Mouse (Mus musculus) embryonic facial prominence, embryonic 13.5 days (tissue): ENCODE results near the gene Gm8212. TPM values are rescaled to one million over a fixed set of nuclear protein-coding genes. Genes with fewer than 3 reads are reported as not detected.
"Not testable (repeated sequence)": the region's sequence is repeated elsewhere in the genome, so short reads cannot be mapped to it uniquely, and the experiment has no call there.

Experiments used
- ATAC-seq: fragments of 200-750 bp; cut with Nextera tagmentation; 2 replicates; pipeline ENCODE4 v1.8.0; 2017; ENCODE audit warnings: low read depth; ENCODE audit not compliant: insufficient number of reproducible peaks, insufficient read depth, low FRiP score, low TSS enrichment
- H3K27ac ChIP-seq: fragments of 300-500 bp; sonication (generic); 2 replicates; pipeline ENCODE4 v1.5.1; 2015; ENCODE audit warnings: moderate library complexity, mild to moderate bottlenecking, inconsistent platforms
- H3K27me3 ChIP-seq: fragments of 300-500 bp; sonication (generic); 2 replicates; pipeline ENCODE4 v1.6.1; 2015; ENCODE audit warnings: mild to moderate bottlenecking, inconsistent platforms
- H3K36me3 ChIP-seq: fragments of 300-500 bp; sonication (generic); 2 replicates; pipeline ENCODE4 v1.6.1; 2015; ENCODE audit warnings: mild to moderate bottlenecking, inconsistent platforms
- H3K4me1 ChIP-seq: fragments of 300-500 bp; sonication (generic); 2 replicates; pipeline ENCODE4 v1.6.1; 2015; ENCODE audit warnings: inconsistent platforms
- H3K4me2 ChIP-seq: fragments of 300-500 bp; sonication (generic); 2 replicates; pipeline ENCODE4 v1.6.1; 2015; ENCODE audit warnings: moderate library complexity, mild to moderate bottlenecking, inconsistent platforms
- H3K4me3 ChIP-seq: fragments of 300-500 bp; sonication (generic); 2 replicates; pipeline ENCODE4 v1.5.1; 2015; ENCODE audit warnings: mild to moderate bottlenecking, inconsistent platforms
- H3K9ac ChIP-seq: fragments of 300-500 bp; sonication (generic); 2 replicates; pipeline ENCODE4 v1.6.1; 2015; ENCODE audit warnings: mild to moderate bottlenecking, inconsistent platforms
- H3K9me3 ChIP-seq: fragments of 300-500 bp; sonication (generic); 2 replicates; pipeline ENCODE4 v1.6.1; 2016; ENCODE audit warnings: inconsistent platforms
- WGBS: fragments of 180-500 bp; shearing (Covaris S2); methylation state at CpG from one replicate; pipeline ENCODE4 v1.1.7; 2015; ENCODE audit warnings: mixed read lengths; 5-methylcytosine and 5-hydroxymethylcytosine counted together
- polyA plus RNA-seq: library from polyadenylated mRNA; unstranded; fragments of >200 nt; fragmentation: Nextera tagmentation; extraction: Ambion mirVana; gene quantifications from 2 replicates; pipeline ENCODE4 v1.2.1, GENCODE M21; 2015

Gm8212 gene
- polyA plus RNA-seq: not detected in 2 replicates

- H3K9ac ChIP-seq, H3K4me2 ChIP-seq, H3K9me3 ChIP-seq, H3K27me3 ChIP-seq, H3K4me1 ChIP-seq, H3K27ac ChIP-seq, H3K36me3 ChIP-seq, ATAC-seq, H3K4me3 ChIP-seq: not testable (repeated sequence)
- WGBS: 69% methylated on average over 2 of the region's 3 CpGs
Measured at GRCm38 (mm10) chr14:44197361-44197760, at the start of gene Gm8212. Gm8212 (plus strand) TSS chr14:44197661.

DNA sequence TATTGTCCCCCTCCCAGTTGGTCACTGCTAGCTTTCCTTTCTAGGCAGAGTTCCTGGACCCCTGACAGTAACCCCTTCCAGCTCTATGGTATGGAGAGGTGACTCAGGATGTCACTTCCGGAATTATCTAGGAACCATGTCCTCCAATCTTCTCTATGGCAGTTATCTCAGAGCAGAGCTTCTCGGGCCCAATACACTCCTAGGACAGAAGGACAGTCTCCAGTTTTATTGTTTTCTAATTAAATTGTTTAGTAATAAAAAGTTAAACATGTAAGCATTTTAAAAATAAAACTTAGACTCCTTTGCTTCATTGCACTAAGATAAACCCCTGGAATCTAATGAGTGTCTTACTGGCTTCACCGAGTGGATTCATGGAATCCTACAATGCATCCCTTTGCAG lies 15.7 kb downstream of the Gm8212 start, which contains the start of gene 4930503E14Rik:
Gene 4930503E14Rik (minus strand): TSS at position 101 of the 400 bp plus-strand sequence.
- not testable (repeated sequence) for H3K27me3 ChIP-seq, ATAC-seq, H3K9ac ChIP-seq, H3K36me3 ChIP-seq, H3K9me3 ChIP-seq, H3K27ac ChIP-seq, H3K4me3 ChIP-seq, H3K4me2 ChIP-seq, H3K4me1 ChIP-seq
- WGBS: 86% methylated on average over 3 of the region's 3 CpGs

DNA sequence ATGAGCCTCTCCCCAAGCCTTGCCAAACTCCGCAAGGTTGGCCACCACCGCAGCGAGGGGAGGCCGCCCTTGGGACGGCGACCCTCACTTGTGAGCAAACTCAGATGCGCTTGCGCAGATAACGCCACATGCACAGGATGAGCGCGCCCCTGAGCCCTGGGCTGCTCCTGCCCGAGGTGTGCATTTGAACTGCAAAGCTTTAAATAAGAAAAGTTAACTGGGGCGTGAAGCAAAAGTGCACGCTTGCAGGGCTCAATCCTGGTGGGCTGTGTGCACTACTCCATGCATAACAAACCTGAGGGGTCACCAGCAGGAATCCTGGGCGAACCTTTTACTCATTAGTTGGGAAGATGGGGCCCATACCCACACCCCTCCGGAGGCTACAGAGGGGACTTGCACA lies 50.6 kb downstream of the Gm8212 start:
- no peak overlapping the region for H3K4me3 ChIP-seq
- ATAC-seq: no peak
- 89% methylated on average over 16 of the region's 16 CpGs for WGBS
- no peaks in the 10 kb centered on the region for H3K4me1 ChIP-seq
- no peaks in the 10 kb centered on the region for H3K36me3 ChIP-seq
- H3K27me3 ChIP-seq: no peaks in the 10 kb centered on the region
- 0 out of 2 replicates have a peak, but pooled peaks cover 2% of the 10 kb centered on the region for H3K9me3 ChIP-seq
- H3K9ac ChIP-seq: no peak overlapping the region
- H3K4me2 ChIP-seq: no peak overlapping the region
- H3K27ac ChIP-seq: no peak overlapping the region

Other genes starting within 250 kb of the Gm8212 start
- not detected in 2 replicates for gene Ang5, start 240.6 kb upstream of the Gm8212 start, polyA plus RNA-seq
- not detected in 2 replicates for gene Ang6, start 195.4 kb upstream of the Gm8212 start, polyA plus RNA-seq
- not detected in 2 replicates for gene Ear2, start 95.0 kb upstream of the Gm8212 start, polyA plus RNA-seq
- gene Gm3327, start 73.8 kb upstream of the Gm8212 start, polyA plus RNA-seq: not detected in 2 replicates
- gene 4930503E14Rik, start 15.6 kb downstream of the Gm8212 start, polyA plus RNA-seq: not detected in 2 replicates
- not detected in 2 replicates for gene Gm8220, start 87.9 kb downstream of the Gm8212 start, polyA plus RNA-seq
- not detected in 2 replicates for gene Gm5930, start 140.9 kb downstream of the Gm8212 start, polyA plus RNA-seq
- gene Gm8229, start 167.7 kb downstream of the Gm8212 start, polyA plus RNA-seq: not detected in 2 replicates
- gene Gm3371, start 213.0 kb downstream of the Gm8212 start, polyA plus RNA-seq: not detected in 2 replicates
- not detected in 2 replicates for gene Gm8232, start 236.0 kb downstream of the Gm8212 start, polyA plus RNA-seq